Mouse (Mus musculus): ENCODE data around the gene Dab1.

The Dab1 gene

DNA sequence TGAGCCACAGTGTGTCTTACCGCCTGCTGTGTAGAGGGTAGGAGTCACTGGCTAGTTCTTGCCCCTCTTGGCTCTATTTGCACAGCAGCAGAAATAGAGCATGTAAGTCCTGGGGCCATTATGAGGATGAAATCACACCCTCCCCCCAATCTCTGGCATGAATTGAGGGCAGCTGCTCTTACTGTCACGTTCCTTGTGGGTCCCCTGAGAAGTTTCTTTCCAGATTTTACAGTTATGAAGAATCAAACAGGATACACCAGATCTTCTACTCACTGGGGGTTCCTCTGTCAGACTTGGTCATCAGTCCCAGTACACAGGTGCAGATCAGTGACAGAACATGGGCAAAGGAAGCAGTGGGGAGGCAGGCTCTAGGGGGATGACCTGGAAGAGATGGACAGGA is 825.8 kb downstream of the Dab1 start:
- no peak for DNase-seq (ENCODE audit: low read depth, low spot score)

GRCm38 (mm10) chr4:104448199-104448598 is 829.0 kb downstream of the Dab1 start:
- no peak for DNase-seq (ENCODE audit: low read depth, low spot score)

DNA sequence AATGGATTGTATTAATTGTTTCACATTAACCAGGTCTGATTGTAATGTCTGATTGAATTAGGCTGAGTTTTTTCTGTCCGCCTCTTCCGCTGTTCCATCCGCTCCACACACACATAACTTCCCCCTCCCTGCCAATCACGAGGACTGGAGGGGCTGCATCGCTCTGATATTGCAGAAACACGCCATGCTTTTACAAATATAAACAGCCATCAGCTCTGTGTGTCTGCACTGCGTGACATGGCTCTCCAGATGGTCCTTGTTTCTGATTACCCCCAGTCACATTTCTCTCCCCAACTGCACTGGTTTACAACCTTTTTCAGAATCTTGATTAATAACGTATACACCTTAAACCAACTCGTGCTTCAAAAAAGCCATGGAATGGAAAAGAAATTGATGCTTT is 831.5 kb downstream of the Dab1 start:
- DNase-seq (ENCODE audit: low read depth, low spot score): no peak

- DNase-seq (ENCODE audit: low read depth, low spot score): no peak
These were observed 833.4 kb downstream of the Dab1 start for GRCm38 (mm10) chr4:104452587-104452986.

- DNase-seq (ENCODE audit: low read depth, low spot score): no peak
These were observed 836.0 kb downstream of the Dab1 start for GRCm38 (mm10) chr4:104455151-104455550.

- no peak for DNase-seq (ENCODE audit: low read depth, low spot score)
These were observed 836.6 kb downstream of the Dab1 start for GRCm38 (mm10) chr4:104455760-104456159.

DNA sequence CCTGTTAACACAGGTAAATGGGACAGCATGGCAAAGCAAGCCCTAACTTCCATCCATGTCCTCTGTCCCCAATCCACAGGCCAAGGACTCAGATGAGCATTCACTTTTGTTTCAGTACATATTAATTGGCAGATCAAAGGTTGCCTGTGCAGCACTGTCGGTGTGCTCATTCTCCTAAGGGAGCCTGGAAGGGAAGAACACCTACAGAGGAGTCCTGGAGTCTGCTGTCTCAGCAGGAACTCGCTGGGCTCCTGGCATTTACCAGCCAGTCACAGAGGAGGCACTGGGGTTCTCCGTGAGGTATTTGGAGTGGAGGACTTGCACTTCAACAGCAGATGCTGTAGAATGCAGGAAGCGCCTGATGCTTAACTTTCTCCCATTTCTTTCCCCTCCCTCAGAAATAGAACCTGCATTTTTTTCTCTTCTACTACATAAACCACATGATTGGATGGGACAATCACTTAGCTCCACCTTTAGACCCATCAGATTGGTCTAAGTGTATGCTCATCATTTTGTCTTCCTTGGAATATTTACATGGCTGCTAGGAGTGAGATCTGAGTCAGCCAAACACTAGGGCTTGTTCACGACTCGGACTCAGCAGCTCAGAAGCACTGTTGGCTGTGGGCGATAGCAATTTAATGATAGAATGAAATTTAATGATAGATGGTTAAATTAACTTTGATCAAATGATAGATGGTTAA is 837.2 kb downstream of the Dab1 start:
- DNase-seq (ENCODE audit: low read depth, low spot score): no peak

DNA sequence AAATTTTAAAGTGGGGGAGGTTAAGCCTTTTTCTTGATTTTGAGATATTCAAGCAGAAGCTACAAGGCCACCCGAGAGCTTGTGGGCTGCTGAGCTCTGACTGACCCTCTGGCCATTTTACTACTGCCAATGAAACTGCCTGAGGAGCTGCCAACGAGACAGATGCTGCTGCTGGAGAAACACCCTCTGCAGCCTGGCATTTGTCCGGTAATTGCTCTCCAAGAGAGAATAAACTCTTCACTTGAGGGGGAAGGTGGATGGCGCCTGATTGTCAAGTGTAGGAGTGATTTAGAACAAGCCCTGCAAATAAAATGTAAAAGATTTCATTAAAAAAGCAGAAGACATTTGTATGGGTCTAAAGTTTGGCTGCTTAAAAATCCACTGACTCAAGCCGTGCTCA is 839.6 kb downstream of the Dab1 start:
- DNase-seq (ENCODE audit: low read depth, low spot score): no peak

DNA sequence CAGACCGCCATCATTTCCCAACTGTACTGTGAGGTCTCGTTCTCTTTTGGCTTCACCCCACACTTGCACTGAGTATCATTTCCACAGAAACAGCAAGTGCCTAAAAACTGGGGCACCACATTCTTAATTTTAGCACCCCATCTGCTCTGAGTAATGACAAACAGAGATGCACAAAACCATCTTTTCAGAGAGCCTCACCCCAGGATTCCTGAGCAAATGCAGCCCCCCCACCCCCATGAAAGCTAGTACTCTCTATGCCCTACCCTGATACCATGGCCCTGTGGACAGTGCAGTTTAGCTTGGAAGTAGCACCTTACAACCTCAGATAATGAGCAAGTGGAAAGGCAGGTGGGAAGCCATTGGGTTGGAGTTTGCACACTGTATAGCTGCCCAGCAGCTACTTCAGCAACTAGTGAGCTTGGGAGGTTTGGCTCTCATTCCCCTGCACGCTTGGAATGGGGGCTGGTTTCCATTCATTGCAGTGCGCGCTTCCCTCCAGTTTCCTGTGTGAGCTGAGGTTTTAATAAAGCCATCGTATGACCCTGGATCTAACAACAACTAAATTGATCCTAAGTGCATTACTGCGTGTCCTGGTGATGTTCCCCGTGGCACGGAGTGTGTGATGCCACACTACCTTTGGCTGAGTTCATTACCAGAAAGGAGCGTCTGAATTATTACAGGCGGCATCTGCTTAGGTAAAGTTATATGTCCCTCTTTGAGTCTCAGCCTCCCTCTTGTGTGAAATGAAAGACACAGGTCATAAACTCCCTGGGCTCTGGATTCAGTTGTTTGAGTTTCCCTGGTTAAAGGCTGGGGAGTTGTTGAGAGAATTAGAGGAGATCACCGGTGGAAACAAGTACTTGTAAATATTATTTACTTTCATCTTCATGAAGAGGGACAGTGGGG is 842.2 kb downstream of the Dab1 start:
- no peak for DNase-seq (ENCODE audit: low read depth, low spot score)

DNA sequence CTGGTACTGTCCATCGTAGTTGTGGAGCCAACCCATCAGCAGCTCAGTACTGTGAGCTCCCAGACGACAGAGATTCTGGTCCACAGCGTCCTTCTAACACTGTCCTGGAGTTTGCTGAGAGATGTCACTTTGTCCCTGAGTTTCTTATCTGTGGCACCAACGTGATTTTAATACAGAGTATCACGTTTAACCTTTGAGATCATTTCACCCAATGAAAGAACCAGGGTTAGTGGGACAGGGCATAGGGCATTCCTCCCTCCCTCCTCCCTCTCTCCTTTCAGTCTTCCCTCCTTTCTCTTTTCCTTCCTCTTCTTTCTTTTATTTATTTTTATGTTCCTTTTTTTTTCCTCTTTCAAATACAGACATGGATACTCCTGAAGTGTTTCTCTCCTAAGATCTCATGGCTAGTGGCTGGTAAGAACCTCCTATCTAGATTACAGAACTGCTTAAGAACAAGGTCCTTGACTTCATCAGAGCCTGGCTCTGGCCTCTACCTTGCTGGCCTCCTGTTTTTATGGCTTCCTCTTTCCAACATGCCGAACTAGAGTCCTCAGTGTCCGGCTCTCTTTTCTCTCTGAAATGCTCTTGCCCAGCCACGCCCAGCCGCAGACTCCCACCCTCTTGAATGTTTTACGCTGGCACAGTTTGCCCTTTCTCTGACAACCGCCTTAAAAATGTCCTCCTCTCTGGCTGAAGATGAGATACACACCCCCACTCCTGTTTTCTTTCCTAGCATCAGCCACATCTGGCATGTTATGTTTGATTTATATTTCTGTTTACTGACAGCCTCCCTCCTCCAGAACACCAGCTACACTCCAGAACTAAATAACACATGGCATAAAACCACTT is 844.0 kb downstream of the Dab1 start:
- no peak for DNase-seq (ENCODE audit: low read depth, low spot score)

GRCm38 (mm10) chr4:104463781-104464170 is 844.6 kb downstream of the Dab1 start:
- no peak for DNase-seq (ENCODE audit: low read depth, low spot score)

DNA sequence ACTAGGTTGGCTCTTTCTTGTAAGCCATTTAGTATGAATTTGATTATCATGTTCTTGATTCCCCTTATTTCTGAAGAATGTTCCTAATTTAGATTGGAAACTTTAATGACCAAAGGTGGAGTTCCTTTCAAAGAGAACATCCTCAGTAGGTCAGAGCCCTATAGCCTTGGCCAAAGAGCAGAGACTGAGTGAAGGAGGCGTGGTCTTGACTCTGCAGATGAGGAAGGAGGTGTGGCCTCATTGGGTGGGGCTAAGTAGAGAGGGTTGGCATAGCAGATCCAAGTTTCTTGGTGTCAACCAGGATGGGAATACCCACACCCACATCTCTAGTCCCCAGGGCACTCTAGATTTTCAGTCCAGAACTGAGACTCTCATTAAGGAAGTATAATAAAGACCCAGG is 846.4 kb downstream of the Dab1 start:
- no peak for DNase-seq (ENCODE audit: low read depth, low spot score)

DNA sequence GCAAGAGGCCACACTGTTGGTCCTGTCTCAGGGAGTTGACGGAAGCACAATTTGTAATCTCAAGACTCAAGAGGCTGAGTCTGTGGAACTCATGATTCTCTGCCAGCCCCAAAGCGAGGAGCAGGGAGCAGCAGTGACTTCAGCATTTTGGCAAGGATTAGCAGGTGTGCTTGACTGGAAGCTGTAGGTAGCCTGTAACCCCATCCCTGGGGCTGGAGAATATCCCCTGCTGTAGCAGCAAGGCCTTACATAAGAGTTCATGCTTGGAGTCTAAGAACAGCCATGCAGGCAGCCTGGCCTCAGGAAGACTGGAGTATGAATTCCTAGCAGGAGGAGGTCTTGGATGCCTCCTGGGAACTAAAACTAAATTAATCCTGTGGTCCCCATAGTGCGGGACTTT is 849.5 kb downstream of the Dab1 start:
- DNase-seq (ENCODE audit: low read depth, low spot score): no peak

DNA sequence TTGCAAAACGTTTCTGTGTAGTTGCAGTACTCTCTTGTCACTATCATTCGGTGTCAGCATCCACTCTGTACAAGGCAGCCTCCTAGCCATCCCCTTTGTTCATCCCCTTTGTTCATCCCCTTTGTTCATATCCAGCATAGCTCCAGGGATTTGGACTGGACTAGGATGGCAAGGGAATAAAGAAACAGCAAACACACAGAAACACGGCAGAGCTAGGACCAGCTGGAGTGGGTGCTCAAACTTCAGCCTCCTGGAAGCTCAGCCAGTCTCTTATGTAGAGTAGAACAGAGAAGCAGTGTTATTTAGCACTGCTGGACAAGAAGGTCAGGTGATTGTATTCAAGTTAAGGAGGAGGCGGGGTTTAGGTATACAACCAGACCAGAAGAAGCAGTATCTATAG is 853.8 kb downstream of the Dab1 start:
- no peak for DNase-seq (ENCODE audit: low read depth, low spot score)

DNA sequence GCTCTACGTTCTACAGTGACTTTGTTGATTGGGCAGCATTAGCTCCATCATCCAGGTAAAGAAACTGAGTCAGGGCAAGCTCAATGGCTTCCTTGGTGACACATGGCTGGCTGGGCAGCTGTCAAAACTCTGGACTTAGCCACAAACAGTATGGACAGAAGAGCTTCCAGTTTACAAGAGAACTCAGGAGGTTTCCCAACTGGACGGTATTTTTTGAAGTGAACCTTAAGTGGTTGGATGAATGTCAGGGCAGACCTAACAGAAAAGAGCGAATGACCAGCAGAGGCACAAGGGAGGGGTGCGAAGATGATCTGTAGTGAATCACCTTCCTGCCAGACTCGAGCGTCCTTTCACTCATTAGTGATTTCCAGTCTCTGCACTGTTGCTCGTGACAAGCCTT is 857.7 kb downstream of the Dab1 start:
- no peak for DNase-seq (ENCODE audit: low read depth, low spot score)

DNA sequence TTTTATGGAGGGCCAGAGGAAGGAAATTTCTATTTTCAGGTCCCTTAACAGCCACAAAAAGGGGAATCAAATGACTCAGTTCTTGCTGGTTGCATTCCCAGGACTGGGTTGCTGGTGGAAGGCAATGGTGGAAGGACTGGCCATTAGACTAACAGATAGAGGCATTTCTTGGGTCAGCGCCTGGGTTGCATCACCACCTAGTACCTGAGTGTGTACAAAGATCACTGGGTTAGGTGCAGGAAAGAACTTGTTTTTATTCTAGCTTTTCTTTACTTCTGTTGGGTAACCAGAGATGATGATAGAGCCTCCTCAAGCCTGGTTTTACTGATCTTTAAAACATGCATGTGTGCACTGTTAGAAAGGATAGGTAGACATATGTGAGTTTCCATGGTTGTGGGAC is 864.8 kb downstream of the Dab1 start:
- no peak for DNase-seq (ENCODE audit: low read depth, low spot score)

DNA sequence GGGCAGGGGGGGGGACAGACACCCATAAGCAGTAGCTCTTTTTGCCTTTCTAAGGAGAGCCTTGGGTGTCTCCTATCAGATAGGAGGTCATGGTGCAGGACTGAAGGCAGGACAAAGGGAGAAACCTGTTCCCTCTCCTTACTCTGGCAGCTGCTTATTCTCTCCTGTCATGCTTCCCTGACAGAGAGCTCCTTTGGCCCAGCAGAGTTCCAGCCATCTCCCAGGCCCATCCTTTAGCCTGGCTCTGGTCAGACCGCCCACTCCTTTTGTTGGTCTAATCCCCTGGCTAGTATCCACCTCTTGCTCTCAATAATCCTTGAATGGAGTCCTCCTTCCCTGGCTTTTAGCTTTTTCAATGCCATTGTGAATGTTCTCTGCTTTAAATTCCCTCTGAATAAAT is 878.1 kb downstream of the Dab1 start:
- DNase-seq (ENCODE audit: low read depth, low spot score): no peak

DNA sequence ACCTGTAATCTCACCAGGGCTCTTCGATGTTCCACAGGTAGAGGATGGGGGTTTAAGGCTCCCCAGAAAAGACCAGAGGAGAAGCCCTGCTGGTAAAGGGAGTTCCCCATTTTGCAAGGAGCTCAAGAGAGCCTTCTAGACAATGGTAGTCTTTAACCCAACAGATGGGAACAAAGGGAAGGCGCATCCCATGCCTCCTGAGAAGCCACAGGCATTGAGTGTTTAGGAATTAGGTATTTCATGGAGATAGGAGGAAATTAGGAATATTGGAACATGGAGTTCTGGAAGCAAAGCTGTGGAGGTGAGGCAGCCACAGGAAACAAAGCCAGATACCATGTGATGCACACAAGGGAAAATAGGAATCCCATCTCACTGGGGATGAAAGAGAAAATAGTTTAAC is 881.0 kb downstream of the Dab1 start:
- no peak for DNase-seq (ENCODE audit: low read depth, low spot score)

DNA sequence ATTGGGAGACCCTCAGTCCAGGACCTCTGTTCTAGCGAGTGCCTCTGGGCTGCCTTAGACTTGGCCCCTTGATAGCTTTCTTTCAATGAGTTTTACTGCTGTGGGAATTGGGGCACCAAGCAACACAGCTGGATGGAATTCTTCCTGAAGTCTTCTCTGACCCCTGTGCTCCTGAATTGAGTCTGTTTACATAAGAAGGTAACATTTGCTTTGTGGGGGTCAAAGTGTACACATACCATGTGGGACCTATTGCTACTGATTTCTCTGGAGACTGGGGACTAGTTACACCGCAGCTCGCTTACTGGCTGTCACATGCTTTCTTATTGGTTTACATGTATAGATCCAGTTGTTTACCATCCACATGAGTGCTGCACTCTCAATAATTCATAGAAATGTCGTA is 881.5 kb downstream of the Dab1 start:
- DNase-seq (ENCODE audit: low read depth, low spot score): no peak

DNA sequence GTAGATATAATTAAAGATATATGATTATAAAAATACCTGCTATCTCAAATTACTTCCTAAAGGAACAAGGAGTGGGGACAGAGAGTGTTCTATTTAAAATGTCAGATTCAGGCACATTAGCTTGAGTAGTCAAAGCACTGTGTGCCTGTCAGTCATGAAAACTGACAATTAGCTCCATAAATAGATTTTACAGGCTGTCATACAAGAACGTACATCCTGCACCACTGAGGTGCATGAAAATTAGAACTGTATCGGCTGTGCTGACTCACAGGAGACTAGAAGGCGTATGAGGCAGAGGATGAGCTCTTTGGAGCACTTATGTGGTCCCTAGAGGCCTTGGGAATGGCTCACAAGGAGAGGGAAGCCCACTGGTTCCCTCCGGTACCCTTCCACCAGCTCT is 882.1 kb downstream of the Dab1 start:
- DNase-seq (ENCODE audit: low read depth, low spot score): no peak

- DNase-seq (ENCODE audit: low read depth, low spot score): no peak
These were observed 885.8 kb downstream of the Dab1 start for GRCm38 (mm10) chr4:104504916-104505315.

Data from A20 (cell line).